Mouse (Mus musculus): ENCODE measurements around the gene Rapgef5.

DNA sequence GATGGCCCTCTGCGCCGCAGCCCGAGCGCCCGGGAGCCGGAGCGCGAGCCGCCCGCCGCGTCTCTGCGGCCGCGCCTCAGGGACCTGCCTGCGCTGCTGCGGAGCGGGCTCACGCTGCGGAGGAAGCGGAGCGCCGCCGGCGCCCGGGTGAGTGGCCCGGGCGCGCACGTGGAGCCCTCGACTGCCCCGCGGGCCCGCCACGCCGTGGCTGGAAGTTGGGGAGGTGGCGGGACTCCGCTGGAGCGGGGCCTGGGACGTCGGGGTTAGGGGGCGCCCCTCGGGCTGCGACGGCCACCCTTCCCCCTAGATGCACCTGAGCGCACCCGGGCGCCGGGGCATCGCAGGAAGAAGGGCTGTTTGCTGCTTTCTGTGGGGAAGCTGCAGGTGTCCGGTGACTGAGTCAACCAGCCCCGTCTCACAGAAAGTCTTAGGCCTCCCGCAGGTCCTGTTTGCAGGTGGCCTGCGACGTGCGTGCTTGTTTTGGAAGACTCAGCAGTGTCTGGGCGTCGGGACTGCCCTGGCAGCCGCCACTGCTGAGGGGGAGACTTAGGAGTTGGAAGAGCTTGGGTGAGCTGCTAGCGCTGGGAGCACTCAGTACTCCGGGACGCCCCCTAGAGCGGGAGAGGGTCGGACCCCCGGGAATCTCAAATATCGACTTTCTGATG is 17.9 kb downstream of the Rapgef5 start:
- no peak for TF ChIP-seq TAL1 (IDR thresholded peaks at IDR 0.05; ENCODE audit: low read length)
- no peak for TF ChIP-seq GATA1 (IDR thresholded peaks at IDR 0.05; ENCODE audit: low read length)
